Mouse (Mus musculus) neural tube, embryonic 11.5 days (tissue): ENCODE data around the gene Rrp15. TPM values are rescaled to one million over a fixed set of nuclear protein-coding genes. Genes with fewer than 3 reads are reported as not detected.

Experiments used
- ATAC-seq: fragments of 200-750 bp; cut with Nextera tagmentation; 2 replicates; pipeline ENCODE4 v1.8.0; 2017; ENCODE audit warnings: moderate number of reproducible peaks, mild to moderate bottlenecking, moderate TSS enrichment, moderate library complexity; ENCODE audit not compliant: insufficient read depth, low FRiP score, low TSS enrichment
- DNase-seq: peaks from one replicate; pipeline ENCODE4 v3.0.0-alpha.2; 2015; ENCODE audit warnings: low spot score
- H3K27ac ChIP-seq: fragments of 300-500 bp; sonication (generic); 2 replicates; pipeline ENCODE4 v1.5.1; 2014; ENCODE audit warnings: low read depth, mild to moderate bottlenecking, low read length
- H3K27me3 ChIP-seq: fragments of 300-500 bp; sonication (generic); 2 replicates; pipeline ENCODE4 v1.6.1; 2014; ENCODE audit warnings: mild to moderate bottlenecking, low read length, mixed read lengths; ENCODE audit not compliant: control insufficient read depth, insufficient read depth
- H3K36me3 ChIP-seq: fragments of 300-500 bp; sonication (generic); 2 replicates; pipeline ENCODE4 v1.6.1; 2014; ENCODE audit warnings: mild to moderate bottlenecking, low read length, moderate library complexity, mixed read lengths; ENCODE audit not compliant: control insufficient read depth, insufficient read depth
- H3K4me1 ChIP-seq: fragments of 300-500 bp; sonication (generic); 2 replicates; pipeline ENCODE4 v1.6.1; 2014; ENCODE audit warnings: low read length, mixed read lengths; ENCODE audit not compliant: control insufficient read depth, insufficient read depth
- H3K4me2 ChIP-seq: fragments of 300-500 bp; sonication (generic); 2 replicates; pipeline ENCODE4 v1.6.1; 2014; ENCODE audit warnings: low read depth, mild to moderate bottlenecking, moderate library complexity
- H3K4me3 ChIP-seq: fragments of 300-500 bp; sonication (generic); 2 replicates; pipeline ENCODE4 v1.5.1; 2014; ENCODE audit warnings: low read depth, low read length
- H3K9ac ChIP-seq: fragments of 300-500 bp; sonication (generic); 2 replicates; pipeline ENCODE4 v1.6.1; 2014; ENCODE audit warnings: mild to moderate bottlenecking, low read length
- H3K9me3 ChIP-seq: fragments of 300-500 bp; sonication (generic); 2 replicates; pipeline ENCODE4 v1.6.1; 2016; ENCODE audit warnings: low read length; ENCODE audit not compliant: control insufficient read depth
- WGBS: fragments of 180-500 bp; shearing (Covaris S2); extraction: QIAGEN DNeasy Blood & Tissue Kit; methylation state at CpG from one replicate; pipeline ENCODE4 v1.1.7; 2014; 5-methylcytosine and 5-hydroxymethylcytosine counted together
- polyA plus RNA-seq: library from polyadenylated mRNA; unstranded; fragments of >200 nt; fragmentation: Nextera tagmentation; extraction: Ambion mirVana; gene quantifications from 2 replicates; pipeline ENCODE4 v1.2.1, GENCODE M21; 2014

The Rrp15 gene
- polyA plus RNA-seq, 1 experiment from 2014 or later, result 59.0 TPM

DNA sequence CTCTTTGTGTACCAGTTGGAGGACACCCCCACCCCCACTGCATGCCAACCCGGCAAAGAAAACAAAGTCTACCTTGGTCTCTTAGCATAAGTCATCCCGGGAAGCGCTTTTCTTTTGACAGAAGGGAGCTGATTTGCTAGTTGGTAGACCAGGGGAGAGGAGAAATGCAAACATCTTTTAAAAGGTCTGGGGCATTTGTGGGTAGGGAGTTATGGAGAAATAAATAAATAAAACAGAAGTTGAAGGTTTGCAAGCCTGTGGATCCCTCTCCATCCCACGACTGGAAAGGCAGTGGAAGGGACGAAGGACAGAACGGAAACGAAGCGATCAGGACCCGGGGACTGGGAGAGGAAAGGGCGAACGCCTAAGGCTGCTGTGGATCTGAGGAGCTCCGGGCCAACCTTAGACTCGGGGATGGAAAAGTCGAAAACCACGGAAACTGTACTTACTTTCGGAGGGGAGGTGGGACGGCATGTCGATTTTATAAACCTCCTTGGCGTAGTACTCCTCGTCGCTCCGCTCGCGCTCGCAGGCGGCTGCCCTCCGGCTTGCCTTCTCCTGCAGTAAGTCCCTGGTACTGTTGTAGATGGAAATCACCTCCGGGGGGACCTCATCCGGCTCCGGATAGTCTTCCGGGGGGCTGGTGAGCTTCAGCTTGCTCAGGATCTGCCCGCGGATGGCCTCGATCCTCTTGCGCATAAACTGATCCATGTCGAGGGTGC, 45.0 kb downstream of the Rrp15 start:
- DNase-seq (peak; percentile 67), ATAC-seq (no peak)
- Histone ChIP-seq H3K9me3 (no peaks in the 10 kb centered on the region), H3K4me1 (no peaks in the 10 kb centered on the region), H3K4me2 (peak overlapping the region; percentile 90), H3K27ac (0 out of 2 replicates have a peak overlapping the region, but pooled peaks have one; percentile 46), H3K9ac (peak overlapping the region; percentile 81), H3K36me3 (no peaks in the 10 kb centered on the region), H3K4me3 (peak overlapping the region; percentile 61), H3K27me3 (no peaks in the 10 kb centered on the region; the same call in 1 of the 2 replicates)
- WGBS, result under 1% methylated on average over 36 of the region's 36 CpGs

DNA sequence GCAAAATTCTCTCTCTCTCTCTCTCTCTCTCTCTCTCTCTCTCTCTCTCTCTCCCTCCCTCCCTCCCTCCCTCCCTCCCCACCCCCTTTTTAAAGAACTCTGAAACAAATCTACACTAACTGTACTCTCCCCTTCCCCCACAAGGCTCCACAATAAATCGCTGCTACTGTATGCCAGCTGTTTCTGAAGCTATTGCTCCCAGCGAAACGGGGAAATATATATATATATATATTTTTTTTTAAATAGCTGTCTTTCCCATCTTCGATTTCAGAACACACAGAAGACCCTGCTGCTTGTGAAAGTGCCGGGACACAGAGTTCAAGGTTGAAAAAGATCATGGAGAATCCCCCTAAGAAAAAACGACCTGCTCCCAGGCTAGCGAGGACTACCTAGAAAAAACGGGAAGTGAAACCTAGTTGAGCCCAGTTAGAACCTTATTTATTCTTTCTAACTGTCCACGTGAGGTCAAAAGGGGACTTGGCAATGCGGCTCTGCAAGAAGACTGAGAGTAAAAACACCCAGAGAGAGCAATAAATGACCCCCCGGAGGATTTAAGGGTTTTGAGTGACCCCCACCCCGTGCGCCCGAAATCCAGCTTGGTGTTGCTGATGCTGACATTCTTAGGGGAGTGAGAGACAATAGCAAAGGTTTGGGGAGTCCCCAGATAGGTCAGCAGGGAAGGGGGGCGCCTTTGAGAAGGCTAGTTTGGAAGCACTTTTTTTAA, 45.7 kb downstream of the Rrp15 start:
- Histone ChIP-seq H3K36me3 (no peaks in the 10 kb centered on the region), H3K9me3 (no peaks in the 10 kb centered on the region), H3K4me2 (peak overlapping the region; percentile 90), H3K4me3 (peak overlapping the region; percentile 61), H3K27me3 (no peaks in the 10 kb centered on the region; the same call in 1 of the 2 replicates), H3K9ac (peak overlapping the region; percentile 81), H3K27ac (0 out of 2 replicates have a peak overlapping the region, but pooled peaks have one; percentile 46), H3K4me1 (no peaks in the 10 kb centered on the region)
- peak; percentile 30 for DNase-seq
- under 1% methylated on average over 15 of the region's 15 CpGs for WGBS
- no peak for ATAC-seq

DNA sequence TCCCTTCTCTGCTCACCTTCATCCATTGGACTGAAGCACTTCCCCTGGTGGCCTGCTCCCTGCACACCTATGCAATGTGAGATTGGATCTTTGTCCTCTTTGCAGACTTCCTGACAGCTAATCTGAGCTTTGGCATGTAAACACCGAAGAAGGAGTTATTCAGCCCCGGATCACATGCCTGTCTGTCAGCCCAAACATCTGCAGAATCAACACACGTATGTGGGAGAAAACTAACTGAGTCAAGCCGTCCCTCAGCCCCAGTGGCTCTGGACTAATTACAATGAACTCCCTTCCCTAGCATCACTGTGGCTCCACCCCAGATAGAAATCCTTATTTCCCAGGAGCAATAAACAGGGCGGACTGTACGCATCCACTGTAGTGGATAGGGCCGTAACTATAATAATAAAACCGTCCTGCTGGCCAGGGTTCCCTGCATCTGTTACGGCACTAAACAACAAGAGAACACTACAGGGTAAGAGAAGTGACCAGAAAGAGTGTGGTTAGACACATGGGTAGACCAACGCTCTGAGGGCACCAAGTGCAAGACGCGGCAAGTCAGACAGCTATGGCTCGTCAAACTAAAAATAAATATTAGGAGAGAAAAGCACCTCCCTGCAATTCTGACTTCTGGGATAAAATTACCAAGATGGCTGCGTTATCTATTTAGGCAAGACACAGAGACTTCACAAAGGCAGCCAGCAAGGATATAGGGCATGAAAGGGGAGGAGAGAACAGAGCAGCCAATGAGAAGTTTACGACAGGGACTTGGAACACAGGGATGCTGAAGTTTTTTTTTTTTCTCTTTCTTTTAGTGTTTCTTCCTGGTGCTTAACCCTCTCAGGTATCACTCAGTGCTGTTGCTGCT, 46.5 kb downstream of the Rrp15 start:
- peak; percentile 24 for DNase-seq
- no peak overlapping the region; the same call in 1 of the 2 replicates for H3K9ac ChIP-seq
- 9% methylated on average over 15 of the region's 15 CpGs for WGBS
- ATAC-seq, result no peak; the same call in 1 of the 2 replicates
- no peaks in the 10 kb centered on the region for H3K36me3 ChIP-seq
- peak overlapping the region; percentile 61 for H3K4me3 ChIP-seq
- H3K4me2 ChIP-seq, result peak overlapping the region; percentile 90
- H3K9me3 ChIP-seq, result no peaks in the 10 kb centered on the region
- H3K27ac ChIP-seq, result no peak overlapping the region
- no peaks in the 10 kb centered on the region for H3K4me1 ChIP-seq
- no peaks in the 10 kb centered on the region; the same call in 1 of the 2 replicates for H3K27me3 ChIP-seq

- H3K9ac ChIP-seq, result no peak overlapping the region
- no peaks in the 10 kb centered on the region; the same call in 1 of the 2 replicates for H3K27me3 ChIP-seq
- H3K27ac ChIP-seq, result no peak overlapping the region
- ATAC-seq, result no peak
- no peak for DNase-seq
- H3K4me2 ChIP-seq, result no peak overlapping the region
- no peak overlapping the region for H3K4me3 ChIP-seq
- no peaks in the 10 kb centered on the region for H3K4me1 ChIP-seq
- H3K9me3 ChIP-seq, result no peaks in the 10 kb centered on the region
- WGBS, result 82% methylated on average over 8 of the region's 8 CpGs
- no peaks in the 10 kb centered on the region for H3K36me3 ChIP-seq
Observed at GRCm38 (mm10) chr1:186701206-186701905, 47.8 kb downstream of the Rrp15 start.

DNA sequence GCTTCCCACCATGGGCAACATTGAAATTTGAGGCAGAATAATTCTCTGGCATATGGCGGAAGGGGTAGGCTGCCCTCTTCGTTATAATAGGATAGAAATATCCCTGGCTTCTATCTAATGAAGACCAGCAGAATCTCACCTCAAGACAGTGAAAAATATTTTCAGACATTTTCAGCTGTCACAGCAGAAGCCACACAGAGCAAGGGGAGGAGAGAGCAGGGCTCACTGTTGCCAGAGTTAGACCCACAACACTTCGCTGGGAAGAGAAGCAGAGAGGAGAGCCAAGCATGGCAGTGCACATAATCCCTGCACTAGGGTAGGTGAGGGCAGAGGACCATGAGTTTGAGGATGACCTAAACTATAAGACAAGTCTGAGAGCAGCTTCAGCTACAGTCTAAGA, 48.7 kb downstream of the Rrp15 start:
- no peak overlapping the region for H3K9ac ChIP-seq
- no peaks in the 10 kb centered on the region for H3K4me1 ChIP-seq
- WGBS, result 92% methylated on average over 3 of the region's 3 CpGs
- no peak for DNase-seq
- H3K4me3 ChIP-seq, result no peak overlapping the region
- H3K9me3 ChIP-seq, result no peaks in the 10 kb centered on the region
- H3K27ac ChIP-seq, result no peak overlapping the region
- no peak for ATAC-seq
- H3K27me3 ChIP-seq, result no peaks in the 10 kb centered on the region; the same call in 1 of the 2 replicates
- H3K36me3 ChIP-seq, result no peaks in the 10 kb centered on the region
- no peak overlapping the region for H3K4me2 ChIP-seq

- no peak for ATAC-seq
- 78% methylated on average over 15 of the region's 15 CpGs for WGBS
- no peak overlapping the region for H3K27ac ChIP-seq
- H3K9me3 ChIP-seq, result no peaks in the 10 kb centered on the region
- H3K27me3 ChIP-seq, result no peaks in the 10 kb centered on the region
- H3K9ac ChIP-seq, result no peak overlapping the region
- no peak for DNase-seq
- no peaks in the 10 kb centered on the region for H3K4me1 ChIP-seq
- H3K36me3 ChIP-seq, result no peaks in the 10 kb centered on the region
- H3K4me3 ChIP-seq, result no peak overlapping the region
- no peak overlapping the region for H3K4me2 ChIP-seq
Observed at GRCm38 (mm10) chr1:186698583-186699338, 50.4 kb downstream of the Rrp15 start.

- Histone ChIP-seq H3K27ac (no peak overlapping the region), H3K36me3 (no peaks in the 10 kb centered on the region), H3K9ac (no peak overlapping the region), H3K4me3 (no peak overlapping the region), H3K4me2 (no peak overlapping the region), H3K9me3 (no peaks in the 10 kb centered on the region), H3K4me1 (no peaks in the 10 kb centered on the region), H3K27me3 (no peaks in the 10 kb centered on the region)
- DNase-seq (no peak), ATAC-seq (no peak)
- WGBS, result 89% methylated on average over 9 of the region's 9 CpGs
Observed at GRCm38 (mm10) chr1:186696231-186696630, 52.9 kb downstream of the Rrp15 start.
